Mouse (Mus musculus) forebrain, embryonic 11.5 days (tissue): ENCODE measurements around the gene Fam53b. TPM values are rescaled to one million over a fixed set of nuclear protein-coding genes. Genes with fewer than 3 reads are reported as not detected.

Source experiments
- ATAC-seq: fragments of 200-750 bp; cut with Nextera tagmentation; replicated peaks from 2 replicates; pipeline ENCODE4 v1.8.0; 2017; ENCODE audit warnings: moderate TSS enrichment; ENCODE audit not compliant: low FRiP score
- DNase-seq: peaks from one replicate; pipeline ENCODE4 v3.0.0-alpha.2; 2017; ENCODE audit warnings: low spot score
- H3K27ac ChIP-seq: fragments of 300-500 bp; sonication (generic); 2 replicates; pipeline ENCODE4 v1.5.1; 2014; ENCODE audit warnings: low read depth, low read length
- H3K27me3 ChIP-seq: fragments of 300-500 bp; sonication (generic); 2 replicates; pipeline ENCODE4 v1.6.1; 2014; ENCODE audit warnings: mild to moderate bottlenecking, low read length, mixed read lengths; ENCODE audit not compliant: control insufficient read depth, insufficient read depth
- H3K36me3 ChIP-seq: fragments of 300-500 bp; sonication (generic); 2 replicates; pipeline ENCODE4 v1.6.1; 2014; ENCODE audit warnings: mild to moderate bottlenecking, low read length, moderate library complexity, mixed read lengths; ENCODE audit not compliant: control insufficient read depth, insufficient read depth
- H3K4me1 ChIP-seq: fragments of 300-500 bp; sonication (generic); replicated peaks from 2 replicates; pipeline ENCODE4 v1.6.1; 2014; ENCODE audit warnings: low read length, mixed read lengths; ENCODE audit not compliant: control insufficient read depth, insufficient read depth
- H3K4me2 ChIP-seq: fragments of 300-500 bp; sonication (generic); 2 replicates; pipeline ENCODE4 v1.6.1; 2014; ENCODE audit warnings: low read depth, mild to moderate bottlenecking, low read length, moderate library complexity, mixed read lengths; ENCODE audit not compliant: severe bottlenecking
- H3K4me3 ChIP-seq: fragments of 300-500 bp; sonication (generic); 2 replicates; pipeline ENCODE4 v1.5.1; 2014; ENCODE audit warnings: low read depth, low read length
- H3K9ac ChIP-seq: fragments of 300-500 bp; sonication (generic); 2 replicates; pipeline ENCODE4 v1.6.1; 2014; ENCODE audit warnings: low read length
- H3K9me3 ChIP-seq: fragments of 300-500 bp; sonication (generic); 2 replicates; pipeline ENCODE4 v1.6.1; 2016; ENCODE audit warnings: low read length, mixed read lengths; ENCODE audit not compliant: control insufficient read depth
- WGBS: fragments of 180-500 bp; shearing (Covaris S2); extraction: QIAGEN DNeasy Blood & Tissue Kit; methylation state at CpG from one replicate; pipeline ENCODE4 v1.1.7; 2014; 5-methylcytosine and 5-hydroxymethylcytosine counted together
- polyA plus RNA-seq: library from polyadenylated mRNA; unstranded; fragments of >200 nt; fragmentation: Nextera tagmentation; extraction: Ambion mirVana; gene quantifications from 2 replicates; pipeline ENCODE4 v1.2.1, GENCODE M21; 2014

Fam53b gene
- polyA plus RNA-seq, 1 experiment from 2014 or later: 44.3 TPM

GRCm38 (mm10) chr7:132763351-132763750, 50.3 kb downstream of the Fam53b start:
- 93% methylated on average over 6 of the region's 6 CpGs for WGBS
- Histone ChIP-seq H3K27me3 (no peaks in the 10 kb centered on the region), H3K9me3 (no peaks in the 10 kb centered on the region), H3K27ac (no peak overlapping the region), H3K36me3 (no peaks in the 10 kb centered on the region), H3K4me3 (no peak overlapping the region), H3K4me2 (no peak overlapping the region), H3K4me1 (peaks cover 18% of the 10 kb centered on the region), H3K9ac (no peak overlapping the region)
- DNase-seq (no peak), ATAC-seq (no peak)

DNA sequence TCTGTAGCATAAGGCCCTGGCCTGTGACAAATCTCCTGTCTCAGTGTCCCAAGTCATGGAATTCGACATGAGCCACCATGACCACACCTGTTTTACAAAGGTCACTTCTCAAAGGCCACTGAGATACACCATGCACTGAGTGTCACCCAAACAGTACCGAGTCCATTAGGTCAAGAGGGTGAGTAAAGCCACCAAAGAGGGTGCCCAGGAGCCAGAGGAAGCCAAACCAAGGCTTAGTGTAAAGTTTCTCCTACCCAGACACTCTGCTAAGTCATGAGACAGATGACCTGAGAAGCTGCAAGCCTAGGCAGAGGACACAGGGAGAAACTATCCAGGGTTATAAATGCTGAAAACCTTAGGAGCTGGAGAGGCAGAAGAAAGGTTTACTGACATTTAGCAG, 52.3 kb downstream of the Fam53b start:
- WGBS: 90% methylated on average over 2 of the region's 2 CpGs

DNA sequence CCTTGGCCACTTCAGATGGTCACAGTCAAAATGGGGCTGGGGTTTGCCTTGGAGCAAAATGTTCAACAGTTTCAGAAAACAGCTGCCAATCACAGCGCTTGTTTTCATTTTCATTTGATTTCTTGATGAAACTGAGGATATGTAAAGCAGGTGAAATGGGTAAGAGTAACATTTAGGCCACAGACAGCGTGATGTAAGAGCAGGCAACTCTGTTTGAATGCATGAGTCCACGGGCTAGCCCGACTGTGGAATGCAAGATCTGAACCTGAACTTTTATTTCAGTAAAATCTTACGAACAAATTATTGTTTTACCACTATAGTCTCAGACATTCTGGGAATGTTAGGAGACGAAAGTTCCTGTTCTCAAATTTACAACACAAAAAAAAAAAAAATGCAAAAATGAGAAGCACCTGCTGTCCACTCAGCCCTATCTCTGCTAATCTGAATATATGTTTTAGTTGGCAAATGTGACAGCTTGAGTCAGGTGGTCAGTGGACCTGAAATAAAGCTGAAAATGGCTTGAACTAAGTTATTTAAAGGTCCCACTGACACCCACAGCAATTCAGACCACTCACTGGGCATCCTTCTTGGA, 53.0 kb downstream of the Fam53b start:
- H3K27ac ChIP-seq: no peak overlapping the region
- no peak overlapping the region for H3K4me2 ChIP-seq
- H3K9ac ChIP-seq: no peak overlapping the region
- no peaks in the 10 kb centered on the region for H3K27me3 ChIP-seq
- H3K4me3 ChIP-seq: no peak overlapping the region
- H3K36me3 ChIP-seq: no peaks in the 10 kb centered on the region
- H3K4me1 ChIP-seq: no peaks in the 10 kb centered on the region
- WGBS: 92% methylated on average over 6 of the region's 6 CpGs
- no peaks in the 10 kb centered on the region for H3K9me3 ChIP-seq
- no peak for ATAC-seq
- DNase-seq: no peak

More for the DNA sequence above, 52.3 kb downstream of the Fam53b start:
- Histone ChIP-seq H3K4me3 (no peak overlapping the region), H3K4me2 (no peak overlapping the region), H3K4me1 (peaks cover 6% of the 10 kb centered on the region), H3K27ac (no peak overlapping the region), H3K27me3 (no peaks in the 10 kb centered on the region), H3K9ac (no peak overlapping the region), H3K36me3 (no peaks in the 10 kb centered on the region), H3K9me3 (no peaks in the 10 kb centered on the region)
- ATAC-seq (no peak), DNase-seq (no peak)

DNA sequence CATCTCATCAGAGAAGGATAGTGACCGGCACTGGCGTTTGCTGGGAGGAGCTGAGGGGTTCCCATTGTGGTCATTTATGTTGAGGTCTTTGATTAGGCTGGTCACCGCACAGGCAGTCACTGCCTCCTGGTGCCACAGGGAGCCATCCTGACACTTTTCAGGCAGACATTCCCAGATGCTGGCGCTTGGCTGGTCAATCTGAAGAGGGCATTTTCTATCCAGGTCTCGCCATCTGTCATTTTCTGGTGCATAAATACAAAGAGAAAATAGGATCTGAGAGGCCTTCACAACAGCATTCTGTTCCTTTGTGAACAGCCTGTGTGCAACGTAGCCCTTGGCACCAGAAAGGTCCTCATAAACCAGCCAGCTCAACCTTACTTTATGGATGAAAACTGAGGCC, 53.8 kb downstream of the Fam53b start:
- no peak for DNase-seq
- no peak overlapping the region for H3K27ac ChIP-seq
- H3K4me2 ChIP-seq: no peak overlapping the region
- no peaks in the 10 kb centered on the region for H3K27me3 ChIP-seq
- no peaks in the 10 kb centered on the region for H3K9me3 ChIP-seq
- no peak overlapping the region for H3K4me3 ChIP-seq
- no peak overlapping the region for H3K9ac ChIP-seq
- ATAC-seq: no peak
- no peaks in the 10 kb centered on the region for H3K36me3 ChIP-seq
- no peaks in the 10 kb centered on the region for H3K4me1 ChIP-seq
- 85% methylated on average over 6 of the region's 6 CpGs for WGBS

- 88% methylated on average over 22 of the region's 22 CpGs for WGBS
- no peaks in the 10 kb centered on the region for H3K36me3 ChIP-seq
- H3K4me1 ChIP-seq: no peaks in the 10 kb centered on the region
- DNase-seq (no peak), ATAC-seq (no peak)
- H3K4me2 ChIP-seq: no peak overlapping the region
- no peak overlapping the region for H3K4me3 ChIP-seq
- H3K9me3 ChIP-seq: no peaks in the 10 kb centered on the region
- H3K27ac ChIP-seq: no peak overlapping the region
- H3K27me3 ChIP-seq: no peaks in the 10 kb centered on the region
- H3K9ac ChIP-seq: no peak overlapping the region
Observed at GRCm38 (mm10) chr7:132759405-132759891, 54.2 kb downstream of the Fam53b start.

GRCm38 (mm10) chr7:132758875-132759274, 54.8 kb downstream of the Fam53b start:
- no peak overlapping the region for H3K4me3 ChIP-seq
- no peaks in the 10 kb centered on the region for H3K9me3 ChIP-seq
- H3K36me3 ChIP-seq: no peaks in the 10 kb centered on the region
- H3K4me2 ChIP-seq: no peak overlapping the region
- no peaks in the 10 kb centered on the region for H3K4me1 ChIP-seq
- H3K27ac ChIP-seq: no peak overlapping the region
- DNase-seq (no peak), ATAC-seq (no peak)
- no peak overlapping the region for H3K9ac ChIP-seq
- no peaks in the 10 kb centered on the region for H3K27me3 ChIP-seq
- WGBS: 66% methylated on average over 5 of the region's 5 CpGs

GRCm38 (mm10) chr7:132756325-132756724, 57.4 kb downstream of the Fam53b start:
- no peak overlapping the region for H3K4me2 ChIP-seq
- no peak for ATAC-seq
- H3K4me1 ChIP-seq: no peaks in the 10 kb centered on the region
- H3K27ac ChIP-seq: no peak overlapping the region
- DNase-seq: no peak
- no peak overlapping the region for H3K9ac ChIP-seq
- 92% methylated on average over 5 of the region's 5 CpGs for WGBS
- H3K9me3 ChIP-seq: no peaks in the 10 kb centered on the region
- no peaks in the 10 kb centered on the region; the same call in 1 of the 2 replicates for H3K36me3 ChIP-seq
- no peak overlapping the region for H3K4me3 ChIP-seq
- no peaks in the 10 kb centered on the region for H3K27me3 ChIP-seq

DNA sequence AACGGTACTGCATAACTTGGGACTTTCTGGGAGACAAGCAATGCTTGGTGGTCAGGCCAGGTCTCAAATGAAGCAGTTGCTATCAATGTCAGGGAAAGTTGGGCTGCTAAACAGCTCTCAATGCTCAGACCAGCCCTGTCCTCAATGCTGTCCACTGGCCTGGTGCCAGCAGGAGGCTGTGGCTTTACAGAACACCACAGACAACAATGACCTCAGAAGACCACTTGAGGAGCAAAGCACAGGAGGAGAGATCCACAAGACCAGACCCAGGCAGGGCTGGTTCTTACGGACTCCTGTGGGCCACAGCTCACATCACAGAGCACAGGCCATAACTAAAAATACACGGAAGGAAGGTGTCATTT, 59.3 kb downstream of the Fam53b start:
- Histone ChIP-seq H3K4me1 (no peaks in the 10 kb centered on the region), H3K4me3 (no peak overlapping the region), H3K36me3 (no peaks in the 10 kb centered on the region; the same call in 1 of the 2 replicates), H3K4me2 (no peak overlapping the region), H3K27ac (peak overlapping the region; percentile 50; the same call in 1 of the 2 replicates), H3K9ac (no peak overlapping the region), H3K27me3 (no peaks in the 10 kb centered on the region), H3K9me3 (no peaks in the 10 kb centered on the region)
- 0 out of 2 replicates have a peak, but pooled peaks have one; percentile 21 for ATAC-seq
- no peak for DNase-seq
- WGBS: 80% methylated on average over 3 of the region's 3 CpGs
